Mouse (Mus musculus) left cerebral cortex, adult 18-20 months (tissue): ENCODE results near the gene St6galnac6. TPM values are rescaled to one million over a fixed set of nuclear protein-coding genes. Genes with fewer than 3 reads are reported as not detected.

Experiments used
- DNase-seq, 2 experiments: peaks; one replicate each; pipeline ENCODE4 v3.0.0; 2021 to 2022; ENCODE audit warnings: low spot score in 2 of 2, mixed read lengths in 1 of 2
- total RNA-seq, 2 experiments: library from RNA; stranded (reverse); gene quantifications; 2 replicates each; pipeline ENCODE4 v1.2.3; 2021

Gene St6galnac6
- total RNA-seq, 2 experiments from 2014 or later: 113 to 130 TPM

DNA sequence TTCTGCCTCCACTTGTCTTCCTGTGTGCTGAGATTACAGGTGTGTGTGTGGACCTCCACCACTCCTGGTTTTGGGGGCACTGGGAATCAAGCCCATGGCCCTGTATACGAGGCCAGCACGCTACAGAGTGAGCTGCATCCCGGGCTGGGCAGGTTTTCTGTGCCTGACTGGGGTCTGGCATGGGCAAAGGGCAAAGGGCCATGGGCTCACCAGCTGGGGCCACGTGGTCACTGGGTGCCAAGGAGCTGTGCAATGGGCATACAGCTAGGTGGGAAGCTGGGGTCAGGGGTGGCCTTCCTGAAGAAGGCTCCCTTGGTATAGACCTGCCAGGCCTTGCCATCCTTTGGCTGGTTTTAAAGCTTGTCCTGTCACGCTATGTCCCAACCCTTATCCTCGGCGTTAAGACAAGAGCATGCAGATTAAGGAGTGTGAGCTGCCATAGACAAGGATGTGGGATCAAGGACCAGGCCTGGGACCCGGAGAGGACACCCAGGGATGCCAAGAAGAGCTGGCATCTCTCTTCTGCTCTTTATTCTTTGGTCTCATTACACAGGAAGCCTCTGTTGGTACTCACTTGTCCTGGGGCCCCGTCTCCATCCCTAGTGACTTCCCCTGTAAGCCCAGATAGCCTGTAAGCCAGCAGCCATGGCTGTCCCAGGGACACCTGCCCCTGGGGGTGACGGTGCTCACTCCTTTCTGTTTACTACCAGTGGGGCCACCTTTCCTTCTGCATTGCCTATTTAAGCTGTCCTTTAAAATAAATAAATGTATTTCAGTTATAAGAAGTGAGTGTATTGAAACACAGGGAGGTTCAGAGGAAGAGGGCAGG is 35.0 kb downstream of the St6galnac6 start:
- DNase-seq: no peak

- DNase-seq: no peak
These were observed 37.1 kb downstream of the St6galnac6 start for GRCm38 (mm10) chr2:32636617-32637016.

GRCm38 (mm10) chr2:32637778-32638281 is 38.3 kb downstream of the St6galnac6 start:
- no peak for DNase-seq

- no peak for DNase-seq
These were observed 40.1 kb downstream of the St6galnac6 start for GRCm38 (mm10) chr2:32639632-32640031.

DNA sequence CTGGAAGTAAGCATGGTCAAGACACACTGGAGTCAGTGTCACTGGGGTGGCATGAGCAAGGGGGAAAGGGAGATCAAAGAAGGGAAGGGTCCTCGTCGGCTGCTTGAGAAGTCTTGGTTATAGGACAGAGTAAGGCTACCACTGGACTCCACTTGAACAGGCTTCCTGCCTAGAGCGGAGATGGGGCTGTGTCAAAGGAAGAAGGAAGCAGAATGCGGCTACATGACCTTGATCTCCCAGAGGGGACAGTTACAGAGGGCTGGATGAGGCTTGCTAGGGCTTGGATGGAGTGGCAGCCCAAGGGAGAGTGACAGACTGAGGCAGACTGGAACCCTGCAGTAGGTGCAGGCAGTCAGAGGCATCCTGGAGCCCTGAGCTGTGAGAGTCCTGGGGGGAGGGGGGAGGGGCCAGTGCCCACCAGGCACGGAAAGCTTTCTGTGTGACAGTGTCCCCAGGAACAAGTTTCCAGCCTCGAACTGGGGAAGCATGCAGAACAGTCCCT is 41.1 kb downstream of the St6galnac6 start:
- DNase-seq: no peak

GRCm38 (mm10) chr2:32641810-32642209 is 42.3 kb downstream of the St6galnac6 start:
- DNase-seq: no peak

GRCm38 (mm10) chr2:32642813-32643212 is 43.3 kb downstream of the St6galnac6 start:
- no peak for DNase-seq

- DNase-seq: no peak
These were observed 44.6 kb downstream of the St6galnac6 start for GRCm38 (mm10) chr2:32644083-32644482.

DNA sequence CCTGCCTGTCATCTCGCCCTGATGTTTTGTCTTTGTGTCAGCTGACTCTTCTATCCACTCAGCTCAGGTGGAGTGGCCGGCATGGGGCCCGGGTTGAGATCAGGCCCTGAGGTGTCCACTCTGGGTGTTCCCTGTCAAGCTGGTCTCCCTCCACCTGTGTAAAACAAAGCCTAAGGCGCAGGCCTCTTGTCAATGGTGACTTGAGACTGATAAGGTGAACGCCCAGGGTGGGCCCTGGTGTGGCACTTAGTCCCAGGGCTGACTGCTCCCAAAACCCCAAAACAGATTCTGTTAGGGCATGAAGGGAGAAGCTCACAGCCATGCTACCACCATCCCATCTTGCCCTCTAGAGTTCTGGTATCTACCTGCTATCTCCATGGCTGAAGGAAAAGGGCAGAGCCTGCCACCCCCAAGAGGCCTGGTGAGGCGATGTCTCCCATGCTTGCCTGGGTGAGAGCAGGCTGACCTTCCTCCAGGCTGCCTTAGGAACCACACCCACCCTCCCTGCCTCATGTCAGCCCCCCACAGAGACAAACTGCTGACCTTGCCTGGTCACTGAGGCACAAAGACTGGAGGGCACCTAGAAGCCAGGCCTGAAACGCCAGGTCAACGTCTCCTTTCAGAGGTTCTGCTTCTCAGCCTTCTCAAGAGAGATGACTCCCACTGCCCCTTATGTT is 45.4 kb downstream of the St6galnac6 start:
- no peak for DNase-seq

DNA sequence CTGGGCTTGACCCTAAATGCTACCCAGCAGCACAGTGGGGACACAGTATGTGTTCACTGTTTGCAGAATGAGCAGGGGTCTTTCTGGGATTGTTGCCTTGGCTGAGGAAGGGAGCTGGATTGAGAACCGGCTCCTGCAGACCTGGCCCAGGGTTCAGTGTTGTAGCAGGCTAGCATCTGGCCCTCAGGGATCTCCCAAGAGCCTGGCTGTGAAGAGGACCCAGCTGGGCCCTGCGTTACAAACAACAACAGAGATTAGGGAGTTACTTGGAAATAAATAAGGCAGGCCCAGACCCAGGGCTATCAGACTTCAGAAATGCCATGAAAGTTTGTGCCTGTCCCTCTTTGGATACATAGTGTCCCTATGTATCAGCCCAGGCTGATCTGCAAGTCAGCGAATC is 46.1 kb downstream of the St6galnac6 start:
- no peak for DNase-seq

GRCm38 (mm10) chr2:32646379-32647056 is 47.0 kb downstream of the St6galnac6 start, which contains the start of gene Eng:
Gene Eng, plus strand, starts transcription at chr2:32646595.
- no peak for DNase-seq

DNA sequence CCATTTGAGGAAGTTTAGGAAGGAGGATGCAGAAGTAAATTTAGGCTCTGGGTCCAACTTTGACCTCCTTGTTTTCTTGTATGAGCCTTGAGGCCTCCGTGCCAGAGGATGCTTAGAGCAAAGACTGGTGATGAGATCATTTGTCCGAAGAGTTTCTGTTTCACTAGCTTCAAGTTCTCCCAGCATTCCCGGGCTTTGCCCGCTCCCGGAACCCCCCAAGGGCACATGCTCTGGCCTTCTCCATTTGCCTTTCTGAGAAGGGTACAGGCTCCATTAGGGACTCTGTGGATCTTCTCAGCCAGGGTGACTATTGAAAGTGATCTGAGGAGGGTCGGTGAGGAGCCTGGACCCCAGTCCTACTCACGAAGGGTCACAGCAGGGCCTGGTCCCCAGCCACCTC is 47.9 kb downstream of the St6galnac6 start:
- no peak for DNase-seq

DNA sequence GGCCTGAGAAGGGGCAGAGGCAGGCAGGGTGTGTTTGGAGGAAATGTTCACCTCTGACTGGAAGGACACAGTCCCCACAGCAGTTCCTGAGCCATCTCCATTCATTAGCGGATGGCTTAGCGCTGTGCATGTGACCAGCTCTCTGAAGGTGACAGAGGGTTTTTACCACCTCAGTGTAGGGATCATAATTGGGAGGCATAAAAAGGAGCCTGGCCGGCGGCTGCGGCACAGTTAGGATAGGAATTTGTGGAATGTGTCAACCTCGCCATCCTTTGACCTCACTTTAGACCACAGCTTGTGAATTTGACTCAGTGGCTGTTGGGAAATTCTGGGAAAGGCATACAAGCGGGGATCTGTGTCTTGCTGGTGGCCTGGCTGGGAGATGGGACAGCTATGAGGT is 54.3 kb downstream of the St6galnac6 start:
- DNase-seq: no peak

GRCm38 (mm10) chr2:32654743-32655393 is 55.4 kb downstream of the St6galnac6 start:
- no peak for DNase-seq

DNA sequence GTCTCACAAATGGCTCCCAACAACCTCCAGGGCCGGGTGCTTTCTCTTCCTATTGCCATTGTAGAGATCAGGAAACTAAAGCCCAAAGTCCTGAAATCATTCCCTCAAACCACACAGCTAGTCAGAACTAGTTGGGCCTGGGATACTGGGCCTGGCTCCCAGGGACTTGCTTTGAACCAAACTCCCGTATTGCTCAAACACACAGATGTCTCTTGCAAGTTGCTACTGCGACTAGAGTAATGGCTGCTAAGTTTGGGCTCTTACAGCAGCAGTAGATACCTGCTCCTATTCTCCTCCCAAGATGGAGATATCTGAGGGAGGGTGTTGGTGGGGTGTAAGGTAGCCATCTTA is 55.9 kb downstream of the St6galnac6 start:
- DNase-seq: no peak

DNA sequence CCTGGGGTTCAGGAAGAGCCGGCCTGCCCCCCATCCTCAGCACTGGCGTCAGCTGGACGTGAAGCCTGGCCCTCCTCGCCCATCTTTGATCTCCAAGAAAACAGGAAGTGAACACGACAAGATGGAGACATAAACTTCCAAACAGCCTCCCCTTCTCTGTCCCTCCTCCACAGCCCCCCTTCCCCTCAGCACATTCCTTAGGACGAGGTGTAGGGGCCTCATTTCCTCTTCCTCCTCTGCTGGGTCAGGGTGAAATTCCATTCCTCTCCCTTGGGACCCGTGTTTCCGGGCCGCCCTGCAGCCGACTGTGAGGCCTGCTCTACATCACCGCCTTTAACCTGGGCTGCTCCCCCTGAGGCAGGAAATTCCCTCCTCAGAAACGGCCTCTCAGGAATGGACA is 56.3 kb downstream of the St6galnac6 start:
- no peak for DNase-seq

- no peak for DNase-seq
These were observed 59.4 kb downstream of the St6galnac6 start for GRCm38 (mm10) chr2:32658873-32659272.

DNA sequence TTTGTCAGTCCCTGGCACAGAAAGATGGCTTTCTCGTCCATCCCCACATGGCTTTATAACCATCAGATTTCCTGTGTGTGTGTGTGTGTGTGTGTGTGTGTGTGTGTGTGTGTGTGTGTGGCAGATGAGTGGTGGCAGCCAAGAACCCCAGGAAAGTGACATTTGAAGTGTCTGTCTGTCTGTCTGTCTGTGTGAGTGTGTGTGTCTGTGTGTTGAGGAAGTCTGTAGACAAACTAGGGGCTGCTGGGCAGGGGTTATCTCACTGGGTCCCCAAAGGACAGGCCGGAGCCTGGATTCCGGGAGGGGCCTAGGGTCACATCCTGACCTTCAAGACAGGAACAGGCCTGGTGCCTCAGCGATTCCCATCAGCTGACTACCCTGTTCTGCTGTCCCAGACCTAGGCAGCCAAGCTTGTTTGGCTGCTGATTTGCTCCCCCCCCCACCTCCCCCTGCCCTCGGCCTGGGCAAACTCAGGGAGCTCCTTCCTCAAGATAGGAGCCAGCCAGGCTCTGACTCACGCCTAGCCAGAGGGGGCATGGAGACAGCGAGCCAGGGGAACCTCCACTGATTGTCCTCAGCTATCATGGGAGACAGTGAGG is 62.1 kb downstream of the St6galnac6 start:
- no peak for DNase-seq

GRCm38 (mm10) chr2:32662291-32662690 is 62.8 kb downstream of the St6galnac6 start:
- DNase-seq: no peak

DNA sequence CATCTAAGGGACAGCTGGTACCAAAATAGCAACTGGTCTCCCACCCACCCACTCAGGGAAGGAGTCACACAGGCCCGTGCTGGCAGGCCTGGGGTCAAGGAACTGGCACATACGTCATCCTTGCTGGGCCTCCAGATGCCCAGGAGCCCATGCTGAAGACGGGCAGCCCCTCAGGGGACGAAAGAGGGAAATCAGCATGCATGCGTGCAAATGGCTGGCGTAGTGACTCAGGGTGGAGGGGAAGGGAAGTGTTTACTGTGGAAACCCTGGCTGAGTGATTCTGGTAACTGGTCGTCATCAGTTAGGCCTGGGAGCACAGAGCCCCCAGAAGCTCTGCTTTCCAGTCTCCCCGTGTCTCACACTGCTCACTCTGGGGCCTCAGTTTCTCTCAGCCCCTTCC is 65.8 kb downstream of the St6galnac6 start:
- no peak for DNase-seq

DNA sequence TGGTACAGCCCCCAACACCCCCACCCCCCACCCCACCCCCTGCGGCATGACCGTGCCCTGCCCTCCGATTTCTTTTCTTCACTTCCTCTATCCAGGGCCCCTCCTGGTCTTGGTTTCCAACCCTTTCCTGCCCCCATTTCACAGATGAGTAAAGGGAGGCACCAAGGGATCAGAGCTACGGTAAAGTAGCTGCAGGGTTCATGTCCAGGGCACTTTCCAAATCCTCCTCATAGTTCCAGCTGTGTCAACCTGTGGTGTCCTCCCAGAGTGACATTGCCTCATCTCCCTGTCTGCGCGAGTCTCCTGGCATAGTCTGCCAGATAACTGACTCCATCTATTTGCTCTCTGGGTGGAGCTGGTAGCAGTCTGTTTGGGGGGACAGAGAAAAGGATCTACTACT is 66.3 kb downstream of the St6galnac6 start:
- no peak for DNase-seq
